Mouse (Mus musculus): Measurements from ENCODE around the gene Mtus2. TPM values are rescaled to one million over a fixed set of nuclear protein-coding genes. Genes with fewer than 3 reads are reported as not detected.

The Mtus2 gene
- under 1 TPM in 1 of 2 experiments, not detected in 1; 0.06 TPM for polyA plus RNA-seq (2012; fragmentation: generic; extraction: Trizol)

DNA sequence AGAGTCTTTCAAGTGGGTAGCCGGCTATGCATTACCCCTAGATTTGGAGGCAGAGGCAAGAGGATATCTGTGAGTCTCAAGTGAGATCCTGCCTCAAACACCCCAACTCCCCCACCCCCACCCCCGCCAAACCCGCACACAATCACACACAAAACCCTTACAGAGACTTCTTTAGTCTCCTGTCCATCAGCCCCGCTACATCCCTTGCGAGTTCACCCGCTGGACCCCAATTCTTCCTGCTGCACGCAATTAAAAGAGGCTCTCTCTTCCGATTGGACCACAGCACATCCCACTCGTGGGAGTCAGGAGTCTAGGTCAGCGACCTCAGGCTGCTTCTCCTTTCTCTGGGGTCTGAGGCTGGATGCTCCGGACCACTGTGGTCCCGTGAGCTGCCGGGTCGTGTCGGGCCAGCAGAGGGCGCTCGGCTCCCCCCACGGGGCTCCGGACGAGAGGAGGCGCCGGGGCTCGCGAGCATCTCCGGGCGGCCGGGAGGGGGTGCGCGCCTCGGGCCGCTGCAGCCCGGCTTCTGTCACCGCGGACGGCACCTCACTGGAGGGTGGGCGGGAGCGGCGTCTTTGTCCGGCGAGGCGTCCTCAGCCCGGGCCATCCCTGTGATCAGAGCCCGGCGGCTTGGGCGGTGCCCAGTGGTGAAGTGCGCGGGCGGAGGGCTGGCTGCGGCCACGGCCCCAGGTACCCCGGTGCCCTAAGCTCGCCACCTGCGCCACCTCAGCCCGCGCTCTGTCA is at the start of gene Mtus2:
Gene Mtus2 (plus strand): TSS at position 500 of the 744 bp plus-strand sequence.

Other genes with a start within 250 kb of the Mtus2 start
- gene Flt1, start 231.3 kb upstream of the Mtus2 start, polyA plus RNA-seq (2012; fragmentation: generic; extraction: Trizol), result 1 to 10 TPM in 1 of 2 experiments, under 1 TPM in 1; 0.96 to 1.6 TPM
- 100 to 1,000 TPM in 1 of 2 experiments, 10 to 100 TPM in 1; 66.6 to 238 TPM for gene Pomp, start 96.9 kb upstream of the Mtus2 start, polyA plus RNA-seq (2012; fragmentation: generic; extraction: Trizol)
- 1 to 10 TPM in 1 of 2 experiments, under 1 TPM in 1; 0.29 to 4.8 TPM for gene Slc46a3, start 62.5 kb upstream of the Mtus2 start, polyA plus RNA-seq (2012; fragmentation: generic; extraction: Trizol)